Mouse (Mus musculus) C2C12 (cell line): Measurements from ENCODE around the gene Traf6.

Experiments used
- CEBPB ChIP-seq: IDR thresholded peaks from one replicate; pipeline ENCODE4 v1.6.1; 2011; ENCODE audit warnings: low read depth, mild to moderate bottlenecking, control low read depth, moderate library complexity
- CTCF ChIP-seq: IDR thresholded peaks from one replicate; pipeline ENCODE4 v1.5.1; 2011; ENCODE audit not compliant: control insufficient read depth, insufficient read depth, insufficient read length
- FOSL1 ChIP-seq: IDR thresholded peaks from one replicate; pipeline ENCODE4 v1.8.0; 2011; ENCODE audit warnings: mild to moderate bottlenecking, low read length; ENCODE audit not compliant: poor library complexity, insufficient read depth, severe bottlenecking
- MAX ChIP-seq: IDR thresholded peaks from one replicate; pipeline ENCODE4 v1.6.1; 2011; ENCODE audit warnings: mild to moderate bottlenecking, control low read depth
- MYOG ChIP-seq: IDR thresholded peaks from one replicate; pipeline ENCODE4 v1.6.1; 2011; ENCODE audit not compliant: control insufficient read depth, insufficient read length; ENCODE audit errors: extremely low read depth

DNA sequence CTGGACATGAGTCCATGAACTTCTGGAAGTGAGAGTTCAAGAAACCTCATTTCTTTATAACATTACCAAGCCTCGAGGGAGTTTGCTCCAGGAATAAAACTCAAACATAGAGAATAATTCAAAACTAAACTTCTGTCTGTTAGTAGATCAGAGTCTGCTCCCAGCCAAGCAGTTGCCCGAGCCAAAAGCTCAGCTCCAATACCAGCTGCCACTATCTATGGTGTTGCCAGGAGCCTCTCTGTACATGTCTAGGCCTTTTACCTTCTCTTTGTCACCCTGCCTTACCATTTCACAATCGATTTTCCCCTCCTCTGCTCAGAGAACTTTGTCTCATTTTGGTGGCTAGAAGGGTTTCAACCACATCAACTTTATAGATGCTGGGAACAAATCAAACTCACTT is 4.7 kb upstream of the Traf6 start:
- TF ChIP-seq MAX (no peak), CTCF (no peak), FOSL1 (no peak), CEBPB (no peak), MYOG (no peak)
